Mouse (Mus musculus): ENCODE results near the gene Ankfn1.

Gene Ankfn1

GRCm38 (mm10) chr11:89569391-89570145 lies 207.9 kb downstream of the Ankfn1 start:
- DNase-seq = peak; percentile 10 to 22

DNA sequence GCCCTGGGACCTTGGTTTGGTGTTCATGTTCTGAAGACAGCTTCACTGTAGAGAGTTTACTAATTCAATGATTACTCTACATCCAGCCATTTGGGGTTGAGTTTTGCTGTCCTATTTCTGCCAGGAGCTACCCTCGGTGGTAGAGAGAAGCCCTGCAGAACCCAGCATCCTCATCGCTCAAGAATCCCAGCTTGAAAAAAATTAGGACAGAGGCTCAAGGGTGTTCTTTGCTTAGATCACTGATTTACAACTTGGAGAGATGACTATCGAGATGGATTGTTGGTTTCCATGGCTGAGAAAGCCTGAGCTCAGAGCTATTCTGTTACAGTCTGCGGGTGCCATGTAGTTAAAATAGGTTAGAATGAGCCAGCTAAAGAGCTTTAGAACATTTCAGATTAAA lies 209.2 kb downstream of the Ankfn1 start:
- no peak for DNase-seq

- DNase-seq = no peak
Measured at GRCm38 (mm10) chr11:89551441-89551840, 226.0 kb downstream of the Ankfn1 start.

- DNase-seq = no peak
Measured at GRCm38 (mm10) chr11:89550921-89551320, 226.5 kb downstream of the Ankfn1 start.

- no peak for DNase-seq
Measured at GRCm38 (mm10) chr11:89548786-89549185, 228.7 kb downstream of the Ankfn1 start.

GRCm38 (mm10) chr11:89546164-89546563 lies 231.3 kb downstream of the Ankfn1 start:
- DNase-seq = peak; percentile 29 to 37

DNA sequence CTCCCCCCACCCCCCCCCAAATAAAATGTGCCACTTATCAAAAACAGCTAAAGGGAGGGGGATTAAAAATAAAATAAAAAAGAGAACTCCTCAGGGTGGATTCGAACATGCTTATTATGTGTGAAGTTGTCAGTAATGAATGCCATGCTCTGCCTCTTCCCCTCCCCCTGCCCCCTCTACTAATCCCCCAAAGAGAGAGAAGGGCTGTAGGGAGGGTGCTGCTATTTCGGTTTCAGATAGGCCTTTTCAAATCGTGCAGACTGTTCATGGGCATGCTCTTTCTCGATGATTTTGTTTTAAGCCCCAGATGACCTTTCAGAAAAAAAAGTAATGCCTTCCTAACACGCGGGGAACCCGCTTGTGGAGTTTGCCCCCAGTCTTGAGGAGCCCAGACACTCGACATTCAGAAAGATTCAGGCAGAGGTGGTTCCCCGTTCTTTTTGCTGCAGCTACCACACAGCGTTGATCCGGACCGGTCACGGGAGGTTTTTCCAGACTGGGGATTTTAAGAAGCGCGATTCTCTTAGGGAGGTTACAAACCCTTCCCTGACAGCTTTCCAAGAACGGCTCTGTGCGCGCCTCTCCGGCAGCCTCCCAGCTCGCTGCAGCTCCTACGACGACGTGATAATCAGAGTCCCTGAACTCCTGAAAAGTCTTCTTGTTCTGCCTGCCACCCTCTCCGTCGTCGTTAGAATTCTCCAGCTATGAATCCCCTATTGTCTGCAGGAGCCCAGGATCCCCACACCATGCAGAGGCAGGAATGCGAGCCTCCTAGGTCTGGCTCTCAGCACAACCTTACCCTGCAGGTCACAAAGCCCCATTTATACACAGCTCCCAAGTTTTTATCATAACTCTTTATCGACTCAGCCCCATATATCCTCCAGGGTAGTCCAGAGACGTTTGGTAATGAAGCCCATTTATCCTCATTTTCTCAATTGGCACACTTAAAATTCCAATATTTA lies 232.3 kb downstream of the Ankfn1 start:
- no peak for DNase-seq

GRCm38 (mm10) chr11:89538376-89538775 lies 239.1 kb downstream of the Ankfn1 start:
- no peak for DNase-seq

DNA sequence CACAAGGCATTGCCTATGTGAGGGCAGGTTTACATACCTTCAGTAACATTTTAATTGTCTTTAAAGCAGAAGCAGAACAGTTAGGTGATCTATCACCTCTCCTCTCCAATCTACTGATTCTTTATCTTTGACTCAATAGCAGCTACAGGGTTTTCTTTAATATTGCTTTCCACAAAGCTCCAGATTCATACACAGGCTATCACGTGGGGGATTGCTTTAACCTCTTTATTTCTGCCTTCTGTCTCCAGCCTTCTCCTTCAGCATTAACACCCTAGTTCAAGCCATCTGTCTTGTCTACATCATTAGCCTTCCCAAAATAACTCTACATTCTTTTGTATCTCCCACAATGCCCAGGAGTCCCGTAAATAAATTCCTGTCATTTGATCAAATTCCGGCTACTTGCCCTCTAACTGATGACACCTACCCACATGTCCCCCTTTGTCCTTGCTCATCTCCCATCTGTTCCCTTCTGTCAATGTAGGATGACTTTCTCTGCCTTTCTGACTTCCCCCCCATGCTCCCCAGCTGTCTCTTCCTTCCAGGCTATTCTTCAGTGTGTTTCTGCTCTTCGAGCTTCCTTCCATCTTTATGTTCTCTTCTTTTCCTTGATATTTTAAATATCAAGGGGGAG lies 249.5 kb downstream of the Ankfn1 start:
- DNase-seq = no peak

- no peak for DNase-seq
Measured at GRCm38 (mm10) chr11:89515501-89515901, 262.0 kb downstream of the Ankfn1 start.

- no peak for DNase-seq
Measured at GRCm38 (mm10) chr11:89508675-89509324, 268.7 kb downstream of the Ankfn1 start.

- DNase-seq = no peak
Measured at GRCm38 (mm10) chr11:89506595-89507245, 270.7 kb downstream of the Ankfn1 start.

GRCm38 (mm10) chr11:89505046-89505445 lies 272.4 kb downstream of the Ankfn1 start:
- DNase-seq = no peak

DNA sequence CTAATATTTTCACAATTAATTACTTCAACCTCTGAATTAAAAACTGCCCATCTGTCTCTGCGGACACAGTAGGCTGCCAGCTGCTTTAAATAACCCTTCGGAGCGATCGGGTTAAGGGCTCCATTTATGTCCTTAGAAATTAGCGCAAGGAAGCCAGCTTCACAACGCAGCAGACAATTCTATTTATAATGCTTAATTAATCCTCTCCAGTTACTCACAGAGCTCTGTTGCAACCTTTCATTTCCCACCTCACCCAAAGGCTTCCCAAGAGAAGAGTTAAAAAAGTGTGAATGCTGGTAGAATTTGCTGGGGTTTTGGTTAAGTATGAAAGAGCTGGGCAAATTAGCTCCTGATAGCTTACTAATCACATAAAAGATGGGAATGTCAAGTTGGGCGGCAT lies 275.7 kb downstream of the Ankfn1 start:
- DNase-seq = no peak

DNA sequence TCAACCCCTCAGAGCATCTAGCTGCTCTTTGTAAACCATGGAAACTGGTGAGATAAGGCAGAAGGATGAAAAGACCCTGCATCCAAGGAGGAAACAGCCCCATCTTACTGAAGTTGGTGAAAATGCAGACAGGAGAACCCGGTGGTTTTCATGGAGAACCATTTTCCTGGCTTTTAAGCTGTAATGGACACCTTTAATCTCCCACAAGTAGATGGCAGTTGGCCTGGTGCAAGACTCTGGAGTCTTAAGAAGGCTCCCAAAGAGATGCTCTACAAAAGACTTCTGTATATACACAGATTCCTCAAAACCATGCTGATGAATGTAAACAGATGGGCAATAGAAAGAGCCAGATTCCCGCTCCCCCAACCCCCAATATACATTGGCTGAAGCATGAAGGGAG lies 276.5 kb downstream of the Ankfn1 start:
- DNase-seq = no peak

GRCm38 (mm10) chr11:89481084-89481483 lies 296.4 kb downstream of the Ankfn1 start:
- no peak for DNase-seq

DNA sequence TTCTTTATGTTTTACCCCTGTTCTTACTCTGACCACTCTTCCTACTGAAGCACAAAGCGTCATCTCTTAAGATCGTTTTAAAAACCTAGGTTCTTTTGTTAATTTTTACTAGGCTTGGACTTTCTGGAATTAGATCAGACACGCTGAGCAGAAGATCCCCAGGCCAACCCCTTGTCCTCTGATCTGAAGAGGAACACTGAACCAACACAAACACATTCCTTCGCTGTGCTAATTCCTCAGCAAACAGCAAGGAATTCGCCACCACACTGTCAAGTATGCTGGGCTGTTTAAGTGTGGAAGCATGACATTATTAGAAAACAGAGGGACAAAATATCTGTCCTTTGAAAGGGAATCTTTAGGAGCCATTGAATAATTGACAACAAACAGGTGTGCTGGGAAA lies 300.5 kb downstream of the Ankfn1 start:
- DNase-seq = peak; percentile 13 to 33

GRCm38 (mm10) chr11:89476047-89476446 lies 301.4 kb downstream of the Ankfn1 start:
- DNase-seq = no peak

DNA sequence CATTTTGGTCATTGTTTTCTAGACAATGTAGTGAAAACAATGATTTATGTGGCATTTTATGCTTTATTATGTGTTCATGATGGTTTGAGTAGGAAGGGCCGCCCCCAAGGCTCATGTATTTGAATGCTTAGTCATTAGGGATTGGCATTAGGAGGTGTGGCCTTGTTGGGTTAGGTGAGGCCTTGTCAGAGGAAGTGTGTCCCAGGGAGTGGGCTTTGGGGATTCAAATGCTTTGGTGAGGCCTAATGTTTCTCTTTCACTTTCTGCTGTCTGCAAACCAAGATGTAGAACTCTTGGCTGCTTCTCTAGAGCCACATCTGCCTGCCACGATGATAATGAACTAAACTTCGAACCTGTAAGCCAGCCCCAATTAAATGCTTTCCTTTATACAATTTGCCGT lies 304.6 kb downstream of the Ankfn1 start:
- DNase-seq = no peak

- DNase-seq = no peak
Measured at GRCm38 (mm10) chr11:89465381-89465780, 312.1 kb downstream of the Ankfn1 start.

GRCm38 (mm10) chr11:89462216-89462615 lies 315.2 kb downstream of the Ankfn1 start:
- DNase-seq = no peak

GRCm38 (mm10) chr11:89459437-89459836 lies 318.0 kb downstream of the Ankfn1 start:
- DNase-seq = no peak
